Mouse (Mus musculus) colon, adult 2 months (tissue): ENCODE data around the gene Rergl. TPM values are rescaled to one million over a fixed set of nuclear protein-coding genes. Genes with fewer than 3 reads are reported as not detected.

ENCODE experiments used
- polyA plus RNA-seq: library from polyadenylated mRNA; depleted of rRNA; stranded (reverse); fragments of >200 nt; gene quantifications from 2 replicates; pipeline ENCODE4 v1.2.3, GENCODE M21; 2012; rRNA removed

Gene Rergl
- not detected in 2 replicates for polyA plus RNA-seq

GRCm38 (mm10) chr6:139501876-139502275, at the start of gene Rergl:
Gene Rergl, minus strand, starts transcription at chr6:139501976.

Other genes with a start within 250 kb of the Rergl start
- 0.24 and 0.43 TPM in 2 replicates for gene Pik3c2g, start 85.2 kb upstream of the Rergl start, polyA plus RNA-seq